Mouse (Mus musculus) lung, postnatal 25 days (tissue): ENCODE data around the gene Cavin2.

Experiments used
- DNase-seq: peaks from one replicate; pipeline ENCODE4 v3.0.0; 2022; ENCODE audit warnings: low spot score

Gene Cavin2

DNA sequence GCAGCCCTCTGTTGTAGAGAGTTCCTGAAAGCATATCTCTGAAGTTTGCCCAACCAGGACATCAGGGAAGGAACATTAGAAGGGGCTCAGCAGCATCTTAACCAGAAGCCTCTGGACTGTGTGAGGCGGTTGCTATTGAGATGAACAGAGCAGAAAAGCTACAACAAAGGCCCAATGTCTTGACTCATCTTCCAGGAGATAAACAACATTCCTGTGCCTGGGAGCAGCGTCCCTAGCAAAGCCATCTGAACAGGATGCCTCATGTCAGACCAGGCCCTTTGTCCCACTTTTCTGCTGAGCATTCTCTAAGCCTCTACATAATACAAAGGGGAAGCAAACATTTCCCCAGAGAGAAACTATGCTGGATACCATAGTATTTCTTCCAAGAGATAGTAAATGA lies 26.6 kb downstream of the Cavin2 start:
- DNase-seq, result no peak

- DNase-seq, result no peak
These were observed 34.6 kb downstream of the Cavin2 start for GRCm38 (mm10) chr1:51323506-51323905.

GRCm38 (mm10) chr1:51328541-51328940 lies 39.6 kb downstream of the Cavin2 start:
- DNase-seq, result no peak

- no peak for DNase-seq
These were observed 44.1 kb downstream of the Cavin2 start for GRCm38 (mm10) chr1:51332986-51333385.

GRCm38 (mm10) chr1:51333557-51334285 lies 44.8 kb downstream of the Cavin2 start:
- peak; percentile 78 for DNase-seq

- DNase-seq, result no peak
These were observed 45.4 kb downstream of the Cavin2 start for GRCm38 (mm10) chr1:51334289-51334688.

DNA sequence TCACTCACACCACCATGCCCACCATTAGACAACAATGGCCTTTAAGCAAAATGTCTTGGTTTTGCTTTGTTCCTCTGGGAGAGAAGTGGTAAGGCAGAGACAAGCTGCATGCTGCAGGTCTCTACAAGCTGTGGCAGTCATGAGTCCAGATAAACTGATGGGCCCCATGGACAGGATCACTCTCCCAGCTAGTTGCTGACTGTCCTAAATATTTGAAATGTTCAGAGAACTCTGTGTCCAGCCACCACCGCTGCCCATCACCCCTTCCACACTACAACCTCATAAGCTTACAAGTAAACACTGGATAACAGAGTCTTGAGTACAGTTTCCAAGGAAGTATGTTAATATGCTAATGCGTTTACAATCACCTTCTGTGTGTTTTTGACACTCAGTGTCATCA lies 46.2 kb downstream of the Cavin2 start:
- DNase-seq, result no peak

- no peak for DNase-seq
These were observed 55.2 kb downstream of the Cavin2 start for GRCm38 (mm10) chr1:51344160-51344559.

GRCm38 (mm10) chr1:51347596-51347995 lies 58.7 kb downstream of the Cavin2 start:
- no peak for DNase-seq

- DNase-seq, result no peak
These were observed 59.7 kb downstream of the Cavin2 start for GRCm38 (mm10) chr1:51348631-51349030.

DNA sequence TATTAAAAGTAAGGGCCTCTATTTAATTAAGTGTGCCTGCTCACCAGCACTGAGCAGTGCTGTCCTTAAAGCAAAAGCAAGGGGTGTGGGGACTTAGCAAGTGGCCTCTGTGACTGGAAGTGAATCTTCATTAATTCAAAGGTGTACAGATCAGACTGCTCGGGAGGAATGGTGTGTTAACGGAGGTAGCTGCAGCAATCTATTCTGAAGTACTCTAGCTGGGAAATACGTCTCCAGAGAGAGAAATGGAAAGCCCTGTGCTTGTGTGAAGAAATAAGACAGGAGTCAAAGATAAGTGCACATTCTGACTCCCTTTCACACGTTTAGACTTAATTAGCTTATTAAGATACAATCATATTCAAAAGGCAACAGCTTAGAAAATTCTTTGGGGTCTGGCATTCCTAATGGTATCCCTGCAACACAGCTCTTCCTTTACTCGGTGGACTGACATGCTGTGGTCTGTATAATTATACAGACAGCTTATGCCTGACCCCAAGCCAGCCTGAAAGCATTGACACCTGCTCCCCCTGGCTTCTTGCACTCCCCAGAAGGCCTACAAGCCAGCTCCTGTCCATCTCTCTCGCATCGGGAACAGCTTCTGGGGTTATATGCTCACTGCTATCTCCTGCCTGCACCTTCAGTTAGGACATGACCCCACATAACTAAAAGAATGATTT lies 60.5 kb downstream of the Cavin2 start:
- no peak for DNase-seq
